ENCODE assay signal across 13 mouse cellular contexts in genomic region chr12:17441495-17441894, GRCm38 (mm10).
A peak's percentile ranks its signal among the peaks of the same experiment; 100 is the strongest.
DNase-seq lines count a peak whose midpoint lies in the region; ATAC-seq and TF ChIP-seq lines count a peak whose summit lies in the region.
"Had no signal": no experiment of that assay in that cellular context is flagged by ENCODE, and none has a peak within 500 bp of the region (broad histone marks: within the 10 kb centered on the region; RNA-seq: fewer than 3 reads in every experiment).

No protein-coding gene starts in this region.

- H3K27ac ChIP-seq in gastrocnemius, adult 2 months: no peak overlapping the region
- no peak overlapping the region for H3K27ac ChIP-seq in midbrain, embryonic 12.5 days (replicated peaks)
- H3K27ac ChIP-seq in midbrain, postnatal 0 days (ENCODE audit: low read depth, low read length): no peak overlapping the region
- H3K27ac ChIP-seq: hindbrain, embryonic 15.5 days had no signal

- no peak overlapping the region for H3K9ac ChIP-seq in midbrain, embryonic 12.5 days (replicated peaks)
- no peak overlapping the region for H3K9ac ChIP-seq in midbrain, postnatal 0 days (replicated peaks; ENCODE audit: low read length, poor library complexity, severe bottlenecking)
- H3K9ac ChIP-seq: hindbrain, embryonic 15.5 days had no signal

- ATAC-seq in midbrain, embryonic 12.5 days (ENCODE audit: low FRiP score, low read depth): peak; percentile 51; the same call in 1 of the 2 replicates
- ATAC-seq in midbrain, postnatal 0 days (ENCODE audit: low FRiP score): no peak

- no peak overlapping the region for H3K4me3 ChIP-seq in gastrocnemius, adult 2 months
- H3K4me3 ChIP-seq in midbrain, embryonic 12.5 days: no peak overlapping the region
- H3K4me3 ChIP-seq in midbrain, postnatal 0 days (ENCODE audit: low read depth, low read length): no peak overlapping the region
- H3K4me3 ChIP-seq: hindbrain, embryonic 15.5 days had no signal

- no peak for TF ChIP-seq CTCF in gastrocnemius, adult 2 months (IDR thresholded peaks at IDR 0.05)
- no peak for TF ChIP-seq CTCF in midbrain, postnatal 0 days (IDR thresholded peaks at IDR 0.05)

- no peaks in the 10 kb centered on the region for H3K9me3 ChIP-seq in midbrain, embryonic 12.5 days
- no peaks in the 10 kb centered on the region for H3K9me3 ChIP-seq in midbrain, postnatal 0 days (ENCODE audit: low read length)
- H3K9me3 ChIP-seq: hindbrain, embryonic 15.5 days had no signal

- H3K27me3 ChIP-seq in midbrain, embryonic 12.5 days: no peaks in the 10 kb centered on the region
- H3K27me3 ChIP-seq in midbrain, postnatal 0 days (ENCODE audit: insufficient read depth, low read length): no peaks in the 10 kb centered on the region
- H3K27me3 ChIP-seq: hindbrain, embryonic 15.5 days had no signal

- peaks cover under 1% of the 10 kb centered on the region; the same call in 1 of the 2 replicates for H3K4me1 ChIP-seq in midbrain, embryonic 12.5 days
- no peaks in the 10 kb centered on the region for H3K4me1 ChIP-seq in midbrain, postnatal 0 days (ENCODE audit: insufficient read depth, low read length)

- DNase-seq in gastrocnemius, adult 2 months: peak; percentile 35
- DNase-seq in gastrocnemius, postnatal 25 days: no peak
- no peak for DNase-seq in midbrain, postnatal 0 days (ENCODE audit: low spot score)
- DNase-seq in kidney, postnatal 14 days: peak; percentile 62
- peak; percentile 24 for DNase-seq in skeletal muscle tissue, adult 2 months (ENCODE audit: low read depth, low spot score)
- no peak for DNase-seq in Muller cell, postnatal 12 days (ENCODE audit: inconsistent ontology term)
- no peak for DNase-seq in urinary bladder, adult 2 months (ENCODE audit: low spot score)
- DNase-seq: B cell, adult 2 months; layer of hippocampus, postnatal 36 days; lung, postnatal 10 days; right cerebral cortex, postnatal 14 days had no signal

- intact Hi-C loops in gastrocnemius, adult 2 months (cut with DNase I): no loop called here

- no peaks in the 10 kb centered on the region for H3K36me3 ChIP-seq in midbrain, embryonic 12.5 days
- H3K36me3 ChIP-seq in midbrain, postnatal 0 days (ENCODE audit: insufficient read depth, low read length): no peaks in the 10 kb centered on the region
- H3K36me3 ChIP-seq: hindbrain, embryonic 15.5 days had no signal

- WGBS in midbrain, embryonic 12.5 days: 30% methylated on average over 9 of the region's 9 CpGs
- WGBS in midbrain, postnatal 0 days: 26% methylated on average over 9 of the region's 9 CpGs

- H3K4me2 ChIP-seq in midbrain, embryonic 12.5 days (replicated peaks): no peak overlapping the region
- H3K4me2 ChIP-seq in midbrain, postnatal 0 days (ENCODE audit: low read depth, low read length, poor library complexity, severe bottlenecking): no peak overlapping the region
- H3K4me2 ChIP-seq: hindbrain, embryonic 15.5 days had no signal

Comparison
In these comparisons a context has a peak if more than half of its experiments do, and no peak if none do; other contexts are left out.
1. DNase-seq: peak in gastrocnemius, adult 2 months (single experiment), kidney, postnatal 14 days (single experiment) and skeletal muscle tissue, adult 2 months (single experiment); none in gastrocnemius, postnatal 25 days (single experiment), midbrain, postnatal 0 days (single experiment), Muller cell, postnatal 12 days (single experiment) and urinary bladder, adult 2 months (single experiment).